Mouse (Mus musculus): ENCODE results near the gene Gm7714. TPM values are rescaled to one million over a fixed set of nuclear protein-coding genes. Genes with fewer than 3 reads are reported as not detected.
"Not testable (repeated sequence)": the region's sequence is repeated elsewhere in the genome, so short reads cannot be mapped to it uniquely, and the experiment has no call there.

Gm7714 gene
- under 1 TPM in 1 of 2 experiments, not detected in 1; 0.67 TPM for polyA plus RNA-seq (2017; shearing (Covaris generic))

DNA sequence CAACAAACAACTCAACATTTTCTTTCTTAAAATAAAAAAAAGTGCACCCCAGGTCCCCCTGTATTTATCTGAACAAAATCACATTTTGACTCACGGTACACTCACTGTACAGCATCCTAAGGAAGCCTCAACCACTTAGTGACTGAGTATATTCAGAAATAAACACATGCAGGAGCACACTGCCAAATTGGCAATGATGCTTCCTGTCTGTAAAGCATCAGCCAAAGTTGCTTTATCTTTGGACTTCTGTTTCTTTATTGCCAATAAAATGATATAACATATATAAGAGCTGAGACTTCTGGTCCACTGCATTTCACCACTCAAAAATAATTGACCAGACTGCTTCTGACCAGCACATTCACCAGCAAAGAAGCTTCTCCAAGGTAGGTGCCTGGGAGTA, at the start of gene Gm7714:
TSS of gene Gm7714 (plus strand) at position 301 of the 400 bp plus-strand sequence.
- no peak for ATAC-seq

DNA sequence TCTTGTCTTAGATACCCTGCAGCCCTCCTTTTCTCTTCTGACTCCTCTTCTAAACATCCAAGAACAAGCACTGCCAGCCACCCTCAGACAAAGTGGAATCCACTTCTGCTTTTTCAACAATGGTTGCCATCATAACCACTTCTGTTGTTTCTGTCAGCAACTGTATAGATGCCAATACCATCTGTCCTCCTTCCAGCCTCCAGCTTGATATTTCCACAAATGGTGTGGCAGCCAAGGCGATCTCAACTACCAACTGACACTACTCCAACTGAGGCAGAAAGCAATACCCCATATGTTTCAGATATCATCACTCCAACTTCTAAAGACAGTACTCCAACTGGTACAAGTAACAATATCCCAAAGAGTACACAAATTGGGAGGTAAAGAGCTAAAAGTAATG, 12.2 kb upstream of the Gm7714 start:
- ATAC-seq, result no peak

DNA sequence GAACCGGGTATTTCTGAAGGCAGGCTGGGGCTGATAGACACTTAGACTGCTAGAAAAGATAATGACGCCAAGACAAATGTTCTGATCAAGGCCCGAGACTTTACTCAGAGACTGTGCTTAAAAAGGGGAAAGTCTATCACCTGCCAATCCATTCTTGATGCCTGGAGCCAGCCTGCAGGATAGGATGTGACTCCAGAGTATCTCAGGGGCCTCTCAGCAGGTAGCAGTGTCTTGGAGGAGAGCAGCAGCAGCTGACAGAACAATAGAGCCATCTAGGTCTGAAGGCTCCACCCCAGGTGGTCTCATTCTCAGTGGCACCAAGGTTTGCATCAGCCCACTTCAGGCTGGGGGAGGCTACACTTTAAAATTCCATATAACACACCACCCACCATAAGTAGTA, 42.6 kb downstream of the Gm7714 start:
- not testable (repeated sequence) for ATAC-seq

DNA sequence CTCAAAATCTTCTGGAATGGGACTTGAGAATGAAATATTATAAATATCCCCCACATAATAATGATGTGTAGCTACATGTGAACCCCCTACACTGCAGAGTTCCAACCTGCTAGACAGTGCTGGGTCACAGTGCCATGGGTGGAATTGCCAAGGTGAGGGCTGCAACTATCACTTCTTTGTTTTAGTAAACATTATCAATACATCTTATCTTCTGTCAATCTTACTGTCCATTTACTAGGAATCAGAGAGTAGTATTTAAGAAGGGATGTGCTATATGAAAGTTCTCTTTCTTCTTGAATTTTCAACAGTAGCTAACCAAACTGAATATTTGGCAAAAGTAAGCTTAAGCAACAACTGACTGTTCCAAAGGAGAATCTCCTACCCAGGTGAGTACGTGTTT, 48.3 kb downstream of the Gm7714 start, which contains the start of gene Prol1:
TSS of gene Prol1 (plus strand) at position 301 of the 400 bp plus-strand sequence.
- ATAC-seq, result no peak

Other genes starting within 250 kb of the Gm7714 start
- gene Smr2, start 182.4 kb upstream of the Gm7714 start, polyA plus RNA-seq (2017; shearing (Covaris generic)), result not detected
- not detected for gene Gm11116, start 157.4 kb upstream of the Gm7714 start, polyA plus RNA-seq (2017; shearing (Covaris generic))
- gene Gm11115, start 114.8 kb upstream of the Gm7714 start, polyA plus RNA-seq (2017; shearing (Covaris generic)), result not detected
- gene Prol1, start 48.4 kb downstream of the Gm7714 start, polyA plus RNA-seq (2017; shearing (Covaris generic)), result not detected
- not detected for gene Amtn, start 107.2 kb downstream of the Gm7714 start, polyA plus RNA-seq (2017; shearing (Covaris generic))
- not detected for gene Ambn, start 187.1 kb downstream of the Gm7714 start, polyA plus RNA-seq (2017; shearing (Covaris generic))
- under 1 TPM in 1 of 2 experiments, not detected in 1; 0.14 TPM for gene Enam, start 219.1 kb downstream of the Gm7714 start, polyA plus RNA-seq (2017; shearing (Covaris generic))

Measured in activated CD4-positive, CD25-positive, alpha-beta regulatory T cell, adult 4 months (primary cell).